Mouse (Mus musculus) adipose tissue, adult 10 weeks (tissue): ENCODE results near the gene Hba-a2. TPM values are rescaled to one million over a fixed set of nuclear protein-coding genes. Genes with fewer than 3 reads are reported as not detected.

Experiments used
- polyA plus RNA-seq: library from polyadenylated mRNA; stranded (reverse); fragments of 350-450 nt; fragmentation: Illumina TruSeq; extraction: RNeasy Lipid Tissue Mini Kit (QIAGEN cat#74804); gene quantifications from one replicate; pipeline ENCODE4 v1.2.3, GENCODE M21; 2014; ENCODE audit warnings: low read depth, low replicate concordance

Gene Hba-a2
- 1,858 TPM for polyA plus RNA-seq

GRCm38 (mm10) chr11:32296203-32296602 is at the start of gene Hba-a2:
Gene Hba-a2 (plus strand): TSS chr11:32296489.

GRCm38 (mm10) chr11:32267188-32267884 is 29.0 kb upstream of the Hba-a2 start, which contains the start of gene Nprl3:
Gene Nprl3 (minus strand): TSS chr11:32267707.

GRCm38 (mm10) chr11:32276347-32276746 is 19.9 kb upstream of the Hba-a2 start, which contains the start of gene Hba-x:
Gene Hba-x (plus strand): TSS chr11:32276400.

GRCm38 (mm10) chr11:32283091-32283777 is 13.1 kb upstream of the Hba-a2 start, which contains the start of gene Hba-a1:
Gene Hba-a1 (plus strand): TSS chr11:32283511.

GRCm38 (mm10) chr11:32286695-32287492 is 9.4 kb upstream of the Hba-a2 start, which contains the start of gene Hbq1b:
Gene Hbq1b (plus strand): TSS chr11:32286965.

GRCm38 (mm10) chr11:32299865-32300264 is 3.6 kb downstream of the Hba-a2 start, which contains the start of gene Hbq1a:
Gene Hbq1a (plus strand): TSS chr11:32300069.

Other genes with a start within 250 kb of the Hba-a2 start
- gene Il9r, start 96.2 kb upstream of the Hba-a2 start, polyA plus RNA-seq, result 0.55 TPM
- gene Snrnp25, start 91.1 kb upstream of the Hba-a2 start, polyA plus RNA-seq, result 16.7 TPM
- gene Rhbdf1, start 74.2 kb upstream of the Hba-a2 start, polyA plus RNA-seq, result 39.0 TPM
- gene Mpg, start 70.0 kb upstream of the Hba-a2 start, polyA plus RNA-seq, result 38.6 TPM
- gene Nprl3, start 28.8 kb upstream of the Hba-a2 start, polyA plus RNA-seq, result 46.6 TPM
- not detected for gene Hba-x, start 20.1 kb upstream of the Hba-a2 start, polyA plus RNA-seq
- gene Hba-a1, start 13.0 kb upstream of the Hba-a2 start, polyA plus RNA-seq, result 1,070 TPM
- not detected for gene Hbq1b, start 9.5 kb upstream of the Hba-a2 start, polyA plus RNA-seq
- not detected for gene Hbq1a, start 3.6 kb downstream of the Hba-a2 start, polyA plus RNA-seq
- 10.1 TPM for gene Sh3pxd2b, start 51.3 kb downstream of the Hba-a2 start, polyA plus RNA-seq
- gene Ubtd2, start 158.9 kb downstream of the Hba-a2 start, polyA plus RNA-seq, result 14.0 TPM
- 3.1 TPM for gene Efcab9, start 235.6 kb downstream of the Hba-a2 start, polyA plus RNA-seq
- 7.2 TPM for gene Stk10, start 236.8 kb downstream of the Hba-a2 start, polyA plus RNA-seq